Mouse (Mus musculus) liver, embryonic 16.5 days (tissue): ENCODE measurements around the gene Adcy4. TPM values are rescaled to one million over a fixed set of nuclear protein-coding genes. Genes with fewer than 3 reads are reported as not detected.

Experiments
- ATAC-seq: fragments of 200-750 bp; cut with Nextera tagmentation; 2 replicates; pipeline ENCODE4 v1.8.0; 2017; ENCODE audit warnings: low read depth, mild to moderate bottlenecking, moderate number of reproducible peaks, moderate library complexity
- H3K27ac ChIP-seq: fragments of 300-500 bp; sonication (generic); 2 replicates; pipeline ENCODE4 v1.5.1; 2014; ENCODE audit warnings: mild to moderate bottlenecking, low read length
- H3K27me3 ChIP-seq: fragments of 300-500 bp; sonication (generic); 2 replicates; pipeline ENCODE4 v1.6.1; 2014; ENCODE audit warnings: low read depth, low read length, mixed read lengths; ENCODE audit not compliant: control insufficient read depth, insufficient read depth
- H3K36me3 ChIP-seq: fragments of 300-500 bp; sonication (generic); 2 replicates; pipeline ENCODE4 v1.6.1; 2014; ENCODE audit warnings: mild to moderate bottlenecking; ENCODE audit not compliant: control insufficient read depth, insufficient read depth
- H3K4me1 ChIP-seq: fragments of 300-500 bp; sonication (generic); 2 replicates; pipeline ENCODE4 v1.6.1; 2014; ENCODE audit warnings: low read depth, low read length, mixed read lengths; ENCODE audit not compliant: control insufficient read depth
- H3K4me2 ChIP-seq: fragments of 300-500 bp; sonication (generic); 2 replicates; pipeline ENCODE4 v1.6.1; 2014; ENCODE audit warnings: low read depth, low read length, mixed read lengths
- H3K4me3 ChIP-seq: fragments of 300-500 bp; sonication (generic); 2 replicates; pipeline ENCODE4 v1.5.1; 2014; ENCODE audit warnings: low read depth, mild to moderate bottlenecking, low read length
- H3K9ac ChIP-seq: fragments of 300-500 bp; sonication (generic); 2 replicates; pipeline ENCODE4 v1.6.1; 2014; ENCODE audit warnings: low read depth, low read length
- H3K9me3 ChIP-seq: fragments of 300-500 bp; sonication (generic); replicated peaks from 2 replicates; pipeline ENCODE4 v1.6.1; 2016; ENCODE audit warnings: low read length; ENCODE audit not compliant: control insufficient read depth
- WGBS: fragments of 180-500 bp; shearing (Covaris S2); extraction: QIAGEN DNeasy Blood & Tissue Kit; methylation state at CpG from one replicate; pipeline ENCODE4 v1.1.7; 2014; ENCODE audit not compliant: insufficient replicate concordance; 5-methylcytosine and 5-hydroxymethylcytosine counted together
- polyA plus RNA-seq: library from polyadenylated mRNA; unstranded; fragments of >200 nt; fragmentation: Nextera tagmentation; extraction: Ambion mirVana; gene quantifications from 2 replicates; pipeline ENCODE4 v1.2.1, GENCODE M21; 2015

The Adcy4 gene
- 1.9 and 2.4 TPM in 2 replicates for polyA plus RNA-seq

DNA sequence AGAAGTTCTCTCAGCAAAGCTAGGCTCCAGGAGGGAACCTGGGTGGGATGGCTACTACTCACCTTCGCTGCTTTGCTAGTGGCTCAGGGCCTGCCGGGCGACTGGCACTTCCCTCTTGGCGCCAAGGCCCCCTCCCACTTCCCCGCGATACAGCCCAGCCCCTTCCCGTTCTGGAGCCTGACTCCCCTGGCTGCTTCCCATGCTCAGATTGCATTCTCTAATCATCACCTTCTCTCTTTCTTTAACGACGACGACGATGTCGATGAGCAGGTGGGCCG is at the start of gene Adcy4:
Gene Adcy4, minus strand, starts transcription at position 138 of the 278 bp plus-strand sequence.
- no peaks in the 10 kb centered on the region for H3K9me3 ChIP-seq
- 19% methylated on average over 13 of the region's 13 CpGs for WGBS
- peaks cover 29% of the 10 kb centered on the region for H3K27me3 ChIP-seq
- H3K4me2 ChIP-seq: peak within 1 kb of the TSS; percentile 39
- H3K9ac ChIP-seq: no peak within 1 kb of the TSS
- H3K36me3 ChIP-seq: no peaks in the 10 kb centered on the region
- peaks cover 11% of the 10 kb centered on the region for H3K4me1 ChIP-seq
- H3K4me3 ChIP-seq: peak within 1 kb of the TSS; percentile 38
- ATAC-seq: no peak
- no peak within 1 kb of the TSS for H3K27ac ChIP-seq

GRCm38 (mm10) chr14:55833126-55833525 is 49.2 kb upstream of the Adcy4 start:
- Histone ChIP-seq H3K4me1 (no peaks in the 10 kb centered on the region), H3K27me3 (no peaks in the 10 kb centered on the region; the same call in 1 of the 2 replicates), H3K9ac (no peak overlapping the region), H3K36me3 (no peaks in the 10 kb centered on the region), H3K9me3 (no peaks in the 10 kb centered on the region), H3K27ac (no peak overlapping the region), H3K4me3 (no peak overlapping the region), H3K4me2 (no peak overlapping the region)
- ATAC-seq: no peak
- WGBS: 59% methylated on average over 4 of the region's 4 CpGs

DNA sequence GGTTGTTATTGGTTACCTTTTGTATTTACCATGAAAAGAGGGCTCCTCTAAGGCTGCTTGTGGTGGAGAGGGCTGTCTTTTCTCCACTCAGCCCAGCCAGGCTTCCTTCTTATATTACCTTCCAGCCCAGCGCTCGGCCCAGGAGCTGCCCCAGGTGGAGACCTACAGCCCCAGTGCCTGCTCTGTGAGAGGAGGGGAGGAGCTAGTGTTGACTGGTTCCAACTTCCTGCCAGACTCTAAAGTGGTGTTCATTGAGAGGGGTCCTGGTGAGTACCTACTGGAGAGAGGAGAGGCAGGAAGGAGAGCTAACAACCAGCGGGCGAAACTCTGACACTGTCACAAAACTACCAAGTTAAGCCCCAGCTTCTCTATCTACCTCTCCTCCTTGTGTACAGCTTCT is 46.4 kb upstream of the Adcy4 start:
- Histone ChIP-seq H3K36me3 (no peaks in the 10 kb centered on the region), H3K4me1 (peaks cover under 1% of the 10 kb centered on the region; the same call in 1 of the 2 replicates), H3K4me3 (no peak overlapping the region), H3K9ac (no peak overlapping the region), H3K9me3 (no peaks in the 10 kb centered on the region), H3K27ac (no peak overlapping the region), H3K4me2 (no peak overlapping the region), H3K27me3 (peaks cover 24% of the 10 kb centered on the region)
- WGBS: 69% methylated on average over 4 of the region's 4 CpGs
- no peak for ATAC-seq

- no peak for ATAC-seq
Measured at GRCm38 (mm10) chr14:55829854-55830253, 46.0 kb upstream of the Adcy4 start.

GRCm38 (mm10) chr14:55828716-55829263 is 44.9 kb upstream of the Adcy4 start:
- H3K36me3 ChIP-seq: no peaks in the 10 kb centered on the region
- WGBS: 25% methylated on average over 3 of the region's 3 CpGs
- H3K27ac ChIP-seq: no peak overlapping the region
- H3K9me3 ChIP-seq: no peaks in the 10 kb centered on the region
- no peak for ATAC-seq
- H3K9ac ChIP-seq: no peak overlapping the region
- no peak overlapping the region for H3K4me3 ChIP-seq
- H3K4me1 ChIP-seq: peaks cover 9% of the 10 kb centered on the region
- no peak overlapping the region for H3K4me2 ChIP-seq
- peaks cover 40% of the 10 kb centered on the region for H3K27me3 ChIP-seq

More at GRCm38 (mm10) chr14:55829854-55830253, 46.0 kb upstream of the Adcy4 start:
- Histone ChIP-seq H3K9ac (no peak overlapping the region), H3K9me3 (no peaks in the 10 kb centered on the region), H3K4me1 (peaks cover 6% of the 10 kb centered on the region), H3K4me2 (no peak overlapping the region), H3K36me3 (no peaks in the 10 kb centered on the region), H3K27me3 (peaks cover 29% of the 10 kb centered on the region), H3K27ac (no peak overlapping the region), H3K4me3 (no peak overlapping the region)
- 75% methylated on average over 16 of the region's 16 CpGs for WGBS

DNA sequence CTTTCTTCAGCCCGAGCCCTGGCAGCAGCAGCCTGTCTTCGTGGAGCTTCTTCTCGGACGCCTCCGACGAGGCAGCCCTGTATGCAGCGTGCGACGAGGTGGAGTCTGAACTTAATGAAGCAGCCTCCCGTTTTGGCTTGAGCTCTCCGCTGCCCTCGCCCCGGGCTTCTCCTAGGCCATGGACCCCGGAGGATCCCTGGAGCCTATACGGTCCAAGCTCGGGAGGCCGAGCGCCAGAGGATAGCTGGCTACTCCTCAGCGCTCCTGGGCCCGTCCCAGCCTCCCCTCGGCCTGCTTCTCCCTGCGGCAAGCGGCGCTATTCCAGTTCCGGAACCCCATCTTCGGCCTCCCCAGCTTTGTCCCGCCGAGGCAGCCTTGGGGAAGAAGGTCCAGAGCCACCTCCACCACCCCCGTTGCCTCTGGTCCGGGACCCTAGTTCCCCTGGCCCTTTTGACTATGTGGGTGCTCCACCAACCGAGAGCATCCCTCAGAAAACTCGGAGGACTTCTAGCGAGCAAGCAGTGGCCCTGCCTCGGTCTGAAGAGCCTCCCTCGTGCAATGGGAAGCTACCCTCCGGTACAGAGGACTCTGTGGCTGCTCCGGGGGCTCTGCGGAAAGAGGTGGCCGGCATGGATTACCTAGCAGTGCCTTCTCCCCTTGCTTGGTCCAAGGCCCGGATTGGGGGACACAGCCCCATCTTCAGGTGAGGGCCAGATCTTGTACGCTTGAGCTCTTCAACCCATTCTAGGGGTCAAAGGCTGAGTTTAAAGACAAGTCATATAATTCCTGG is 42.9 kb upstream of the Adcy4 start:
- Histone ChIP-seq H3K4me1 (peaks cover 12% of the 10 kb centered on the region), H3K9ac (no peak overlapping the region), H3K27ac (no peak overlapping the region), H3K4me3 (no peak overlapping the region), H3K27me3 (peaks cover 56% of the 10 kb centered on the region), H3K4me2 (no peak overlapping the region), H3K36me3 (no peaks in the 10 kb centered on the region), H3K9me3 (no peaks in the 10 kb centered on the region)
- WGBS: 24% methylated on average over 41 of the region's 41 CpGs
- no peak for ATAC-seq

- 6% methylated on average over 15 of the region's 15 CpGs for WGBS
- H3K27me3 ChIP-seq: peaks cover 56% of the 10 kb centered on the region
- no peak overlapping the region for H3K27ac ChIP-seq
- no peak for ATAC-seq
- no peak overlapping the region for H3K4me3 ChIP-seq
- peaks cover 12% of the 10 kb centered on the region for H3K4me1 ChIP-seq
- H3K4me2 ChIP-seq: no peak overlapping the region
- no peaks in the 10 kb centered on the region for H3K36me3 ChIP-seq
- no peaks in the 10 kb centered on the region for H3K9me3 ChIP-seq
- no peak overlapping the region for H3K9ac ChIP-seq
Measured at GRCm38 (mm10) chr14:55826142-55826541, 42.2 kb upstream of the Adcy4 start.

DNA sequence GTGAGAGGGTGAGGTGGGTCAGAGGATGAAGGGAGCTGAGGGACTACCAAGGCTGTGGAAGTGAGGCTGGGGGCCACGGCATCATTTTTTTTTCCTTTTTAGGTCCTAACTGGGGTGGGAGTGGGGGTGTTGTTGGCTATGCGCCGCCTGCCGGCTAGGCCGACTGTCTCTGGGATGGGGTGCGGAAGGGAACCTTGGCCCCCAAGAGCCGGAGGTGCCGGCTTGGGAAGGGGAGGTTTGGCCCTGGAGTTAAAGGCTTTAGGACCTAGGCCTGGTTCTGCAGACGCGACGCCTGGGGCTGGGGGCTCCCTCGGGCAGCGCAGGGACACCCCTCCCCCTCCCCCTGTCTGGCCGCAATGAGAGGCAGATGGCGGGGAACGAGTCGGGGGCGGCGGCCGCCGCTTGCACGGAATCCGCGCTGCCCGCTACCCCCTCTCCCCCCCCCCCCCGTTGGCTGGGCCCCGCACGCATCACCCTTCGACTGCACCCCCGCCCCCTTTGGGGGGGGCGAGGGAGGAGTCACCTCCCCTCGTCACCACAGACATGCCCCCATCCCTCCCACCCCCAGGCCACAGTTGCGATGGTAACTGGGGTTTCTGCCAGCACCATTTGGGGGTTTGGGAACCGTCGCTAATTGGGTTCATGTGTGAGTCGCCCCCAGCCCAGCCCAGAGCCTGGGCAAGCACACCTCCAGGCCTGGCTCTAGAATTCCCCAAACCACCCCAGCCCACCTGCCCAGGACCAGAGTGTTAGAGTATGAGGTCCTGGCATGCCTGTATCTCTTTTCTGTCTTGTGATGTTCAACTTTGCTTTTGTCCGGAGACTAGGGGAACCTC is 41.5 kb upstream of the Adcy4 start:
- no peak overlapping the region for H3K27ac ChIP-seq

More for the DNA sequence above, 41.5 kb upstream of the Adcy4 start:
- WGBS: 2% methylated on average over 19 of the region's 37 CpGs
- H3K4me2 ChIP-seq: peak overlapping the region; percentile 30
- no peaks in the 10 kb centered on the region for H3K36me3 ChIP-seq
- H3K4me3 ChIP-seq: peak overlapping the region; percentile 36
- no peak overlapping the region for H3K9ac ChIP-seq
- ATAC-seq: no peak
- peaks cover 56% of the 10 kb centered on the region for H3K27me3 ChIP-seq
- no peaks in the 10 kb centered on the region for H3K9me3 ChIP-seq
- H3K4me1 ChIP-seq: peaks cover 12% of the 10 kb centered on the region
